Mouse (Mus musculus) C2C12 (cell line): ENCODE results near the gene Babam2. TPM values are rescaled to one million over a fixed set of nuclear protein-coding genes. Genes with fewer than 3 reads are reported as not detected.
A peak's percentile ranks its signal among the peaks of the same experiment; 100 is the strongest.

ENCODE experiments used
- H3K27me3 ChIP-seq: one replicate; pipeline ENCODE4 v1.6.1; 2011; ENCODE audit not compliant: control insufficient read depth, insufficient read depth, insufficient read length
- H3K36me3 ChIP-seq: one replicate; pipeline ENCODE4 v1.6.1; 2011; ENCODE audit not compliant: control insufficient read depth, insufficient read depth
- H3K4me3 ChIP-seq: one replicate; pipeline ENCODE4 v1.5.1; 2011; ENCODE audit warnings: mild to moderate bottlenecking, control low read depth; ENCODE audit not compliant: poor library complexity, insufficient read depth, severe bottlenecking
- H3K79me2 ChIP-seq: one replicate; pipeline ENCODE4 v1.6.1; 2011; ENCODE audit not compliant: control insufficient read depth, insufficient read depth
- H3K79me3 ChIP-seq: one replicate; pipeline ENCODE4 v1.6.1; 2011; ENCODE audit warnings: low read depth, control low read depth
- H3ac ChIP-seq: one replicate; pipeline ENCODE3; 2011; ENCODE audit warnings: low read depth; ENCODE audit not compliant: control insufficient read depth, insufficient read length
- CEBPB ChIP-seq: IDR thresholded peaks from one replicate; pipeline ENCODE4 v1.6.1; 2011; ENCODE audit warnings: low read depth, mild to moderate bottlenecking, control low read depth, moderate library complexity
- CTCF ChIP-seq: IDR thresholded peaks from one replicate; pipeline ENCODE4 v1.5.1; 2011; ENCODE audit not compliant: control insufficient read depth, insufficient read depth, insufficient read length
- FOSL1 ChIP-seq: IDR thresholded peaks from one replicate; pipeline ENCODE4 v1.8.0; 2011; ENCODE audit warnings: mild to moderate bottlenecking, low read length; ENCODE audit not compliant: poor library complexity, insufficient read depth, severe bottlenecking
- MAX ChIP-seq: IDR thresholded peaks from one replicate; pipeline ENCODE4 v1.6.1; 2011; ENCODE audit warnings: mild to moderate bottlenecking, control low read depth
- MYOD1 ChIP-seq: IDR thresholded peaks from one replicate; pipeline ENCODE4 v1.6.1; 2011; ENCODE audit warnings: low read depth; ENCODE audit not compliant: control insufficient read depth, insufficient read length
- MYOG ChIP-seq: IDR thresholded peaks from one replicate; pipeline ENCODE4 v1.6.1; 2011; ENCODE audit not compliant: control insufficient read depth, insufficient read length; ENCODE audit errors: extremely low read depth
- USF1 ChIP-seq: IDR thresholded peaks from one replicate; pipeline ENCODE4 v1.6.1; 2011; ENCODE audit warnings: low read depth, mild to moderate bottlenecking, control low read depth, moderate library complexity
- polyA plus RNA-seq: library from polyadenylated mRNA; unstranded; fragments of >200 nt; fragmentation: generic; extraction: Trizol; gene quantifications from one replicate; pipeline ENCODE4 v1.2.1, GENCODE M21; 2012; ENCODE audit warnings: missing spikeins

Babam2 gene
- polyA plus RNA-seq, 1 experiment, result 36.0 TPM

GRCm38 (mm10) chr5:31771921-31772320, 74.4 kb downstream of the Babam2 start:
- Histone ChIP-seq H3K4me3 (no peak overlapping the region), H3K79me2 (no peaks in the 10 kb centered on the region), H3K36me3 (no peaks in the 10 kb centered on the region), H3K79me3 (no peaks in the 10 kb centered on the region), H3K27me3 (no peaks in the 10 kb centered on the region), H3ac (no peak overlapping the region)
- no peak for TF ChIP-seq FOSL1
- TF ChIP-seq CTCF, result no peak
- no peak for TF ChIP-seq MAX
- TF ChIP-seq CEBPB, result no peak
- TF ChIP-seq USF1, result no peak
- no peak for TF ChIP-seq MYOD1

- Histone ChIP-seq H3K27me3 (no peaks in the 10 kb centered on the region), H3K36me3 (no peaks in the 10 kb centered on the region), H3K4me3 (no peak overlapping the region), H3ac (no peak overlapping the region), H3K79me3 (no peaks in the 10 kb centered on the region), H3K79me2 (no peaks in the 10 kb centered on the region)
- TF ChIP-seq USF1 (no peak), CEBPB (no peak), CTCF (no peak), FOSL1 (no peak), MYOG (no peak)
These were observed 77.5 kb downstream of the Babam2 start for GRCm38 (mm10) chr5:31774976-31775375.

- Histone ChIP-seq H3K36me3 (no peaks in the 10 kb centered on the region), H3K4me3 (no peak overlapping the region), H3K79me3 (no peaks in the 10 kb centered on the region), H3K27me3 (no peaks in the 10 kb centered on the region), H3K79me2 (no peaks in the 10 kb centered on the region), H3ac (no peak overlapping the region)
- TF ChIP-seq MYOG, result no peak
- peak; percentile 73 for TF ChIP-seq CEBPB
- no peak for TF ChIP-seq FOSL1
- no peak for TF ChIP-seq MYOD1
These were observed 84.1 kb downstream of the Babam2 start for GRCm38 (mm10) chr5:31781624-31782023.

- no peaks in the 10 kb centered on the region for H3K36me3 ChIP-seq
- H3K27me3 ChIP-seq, result no peaks in the 10 kb centered on the region
- H3K79me3 ChIP-seq, result no peaks in the 10 kb centered on the region
- TF ChIP-seq USF1, result no peak
- TF ChIP-seq FOSL1, result no peak
- no peak for TF ChIP-seq CEBPB
- TF ChIP-seq MAX, result no peak
- no peak for TF ChIP-seq CTCF
- no peak for TF ChIP-seq MYOG
- TF ChIP-seq MYOD1, result no peak
- H3K4me3 ChIP-seq, result no peak overlapping the region
- H3ac ChIP-seq, result no peak overlapping the region
- no peaks in the 10 kb centered on the region for H3K79me2 ChIP-seq
These were observed 89.7 kb downstream of the Babam2 start for GRCm38 (mm10) chr5:31787201-31787600.

GRCm38 (mm10) chr5:31787622-31788021, 90.1 kb downstream of the Babam2 start:
- no peak overlapping the region for H3K4me3 ChIP-seq
- no peak overlapping the region for H3ac ChIP-seq
- no peaks in the 10 kb centered on the region for H3K79me2 ChIP-seq
- H3K79me3 ChIP-seq, result no peaks in the 10 kb centered on the region
- no peaks in the 10 kb centered on the region for H3K27me3 ChIP-seq
- no peaks in the 10 kb centered on the region for H3K36me3 ChIP-seq
- TF ChIP-seq CTCF (no peak), USF1 (no peak), MAX (no peak), MYOD1 (no peak), MYOG (no peak), CEBPB (no peak), FOSL1 (no peak)

- Histone ChIP-seq H3ac (no peak overlapping the region), H3K4me3 (no peak overlapping the region), H3K36me3 (no peaks in the 10 kb centered on the region), H3K79me3 (no peaks in the 10 kb centered on the region), H3K27me3 (no peaks in the 10 kb centered on the region), H3K79me2 (no peaks in the 10 kb centered on the region)
- no peak for TF ChIP-seq FOSL1
- no peak for TF ChIP-seq USF1
- no peak for TF ChIP-seq CEBPB
- TF ChIP-seq MYOG, result no peak
- TF ChIP-seq CTCF, result no peak
- no peak for TF ChIP-seq MAX
- no peak for TF ChIP-seq MYOD1
These were observed 94.9 kb downstream of the Babam2 start for GRCm38 (mm10) chr5:31792338-31792737.
